15 mouse cellular contexts compared by ENCODE assay signal in genomic region chr6:114885129-114885528, GRCm38 (mm10).
A peak's percentile ranks its signal among the peaks of the same experiment; 100 is the strongest.
DNase-seq lines count a peak whose midpoint lies in the region; ATAC-seq lines count a peak whose summit lies in the region.
"Had no signal": no experiment of that assay in that cellular context is flagged by ENCODE, and none has a peak within 500 bp of the region (broad histone marks: within the 10 kb centered on the region; RNA-seq: fewer than 3 reads in every experiment).

No protein-coding gene starts in this region.

- H3K27ac ChIP-seq in forebrain, embryonic 15.5 days (replicated peaks) = 0 out of 2 replicates have a peak overlapping the region, but pooled peaks have one; percentile 97
- H3K27ac ChIP-seq in forebrain, embryonic 16.5 days (ENCODE audit: low read length) = no peak overlapping the region; the same call in 1 of the 2 replicates
- peak overlapping the region; percentile 94 for H3K27ac ChIP-seq in hindbrain, embryonic 10.5 days
- no peak overlapping the region for H3K27ac ChIP-seq in hindbrain, embryonic 14.5 days
- H3K27ac ChIP-seq in midbrain, embryonic 12.5 days (replicated peaks) = 0 out of 2 replicates have a peak overlapping the region, but pooled peaks have one; percentile 93
- no peak overlapping the region for H3K27ac ChIP-seq in midbrain, embryonic 13.5 days
- H3K27ac ChIP-seq in limb, embryonic 15.5 days = peak overlapping the region; percentile 96

- no peak for DNase-seq in hindbrain, embryonic 10.5 days (ENCODE audit: low spot score)
- DNase-seq in hindbrain, embryonic 14.5 days (ENCODE audit: low spot score) = no peak
- DNase-seq: cerebellum, adult 8-10 months; kidney, postnatal 36 days; layer of hippocampus, postnatal 36 days; lung, postnatal 10 days had no signal

- no peak overlapping the region for H3K9ac ChIP-seq in forebrain, embryonic 15.5 days (replicated peaks)
- no peak overlapping the region for H3K9ac ChIP-seq in forebrain, embryonic 16.5 days (replicated peaks; ENCODE audit: low read depth, low read length)
- H3K9ac ChIP-seq in hindbrain, embryonic 14.5 days = no peak overlapping the region
- H3K9ac ChIP-seq in midbrain, embryonic 12.5 days (replicated peaks) = no peak overlapping the region
- no peak overlapping the region for H3K9ac ChIP-seq in midbrain, embryonic 13.5 days (replicated peaks)
- no peak overlapping the region for H3K9ac ChIP-seq in limb, embryonic 15.5 days
- H3K9ac ChIP-seq: stomach, embryonic 15.5 days had no signal

- no peak overlapping the region for H3K4me3 ChIP-seq in forebrain, embryonic 15.5 days
- H3K4me3 ChIP-seq in forebrain, embryonic 16.5 days (replicated peaks; ENCODE audit: low read length) = no peak overlapping the region
- no peak overlapping the region for H3K4me3 ChIP-seq in hindbrain, embryonic 10.5 days
- H3K4me3 ChIP-seq in hindbrain, embryonic 14.5 days (replicated peaks; ENCODE audit: low read length) = no peak overlapping the region
- H3K4me3 ChIP-seq in midbrain, embryonic 12.5 days = no peak overlapping the region
- H3K4me3 ChIP-seq in midbrain, embryonic 13.5 days (replicated peaks) = no peak overlapping the region
- H3K4me3 ChIP-seq in limb, embryonic 15.5 days = no peak overlapping the region
- H3K4me3 ChIP-seq: stomach, embryonic 15.5 days had no signal

- whole genome bisulfite sequencing in forebrain, embryonic 15.5 days = 84% methylated on average over 5 of the region's 5 CpGs
- WGBS in forebrain, embryonic 16.5 days = 73% methylated on average over 5 of the region's 5 CpGs
- 70% methylated on average over 5 of the region's 5 CpGs for WGBS in hindbrain, embryonic 10.5 days
- WGBS in hindbrain, embryonic 14.5 days = 76% methylated on average over 5 of the region's 5 CpGs
- 78% methylated on average over 5 of the region's 5 CpGs for WGBS in midbrain, embryonic 12.5 days
- 76% methylated on average over 5 of the region's 5 CpGs for WGBS in midbrain, embryonic 13.5 days
- WGBS in limb, embryonic 15.5 days = 76% methylated on average over 5 of the region's 5 CpGs

- no peak for ATAC-seq in forebrain, embryonic 15.5 days (replicated peaks)
- ATAC-seq in forebrain, embryonic 16.5 days = no peak
- ATAC-seq in hindbrain, embryonic 14.5 days (ENCODE audit: low FRiP score) = no peak
- no peak for ATAC-seq in midbrain, embryonic 12.5 days (ENCODE audit: low FRiP score, low read depth)
- ATAC-seq in midbrain, embryonic 13.5 days = no peak
- no peak for ATAC-seq in limb, embryonic 15.5 days (ENCODE audit: insufficient number of reproducible peaks, low FRiP score, low TSS enrichment, low read depth)
- ATAC-seq in monocyte, adult 5-6 weeks (replicated peaks; ENCODE audit: insufficient number of reproducible peaks, low FRiP score, low TSS enrichment, poor library complexity, severe bottlenecking) = no peak
- ATAC-seq: intestine, embryonic 16.5 days had no signal

- H3K4me1 ChIP-seq in forebrain, embryonic 15.5 days = peaks cover 73% of the 10 kb centered on the region
- H3K4me1 ChIP-seq in forebrain, embryonic 16.5 days (replicated peaks; ENCODE audit: control insufficient read depth, insufficient read depth, low read length) = peaks cover 48% of the 10 kb centered on the region
- H3K4me1 ChIP-seq in hindbrain, embryonic 10.5 days (replicated peaks) = peaks cover 94% of the 10 kb centered on the region
- H3K4me1 ChIP-seq in hindbrain, embryonic 14.5 days (replicated peaks; ENCODE audit: control insufficient read depth, insufficient read depth, low read length) = peaks cover 48% of the 10 kb centered on the region
- H3K4me1 ChIP-seq in midbrain, embryonic 12.5 days = peaks cover 74% of the 10 kb centered on the region
- H3K4me1 ChIP-seq in midbrain, embryonic 13.5 days (replicated peaks) = peaks cover 84% of the 10 kb centered on the region
- H3K4me1 ChIP-seq in limb, embryonic 15.5 days = peaks cover 89% of the 10 kb centered on the region

- no peak overlapping the region for H3K4me2 ChIP-seq in forebrain, embryonic 15.5 days (replicated peaks)
- H3K4me2 ChIP-seq in forebrain, embryonic 16.5 days (ENCODE audit: low read length) = no peak overlapping the region
- H3K4me2 ChIP-seq in hindbrain, embryonic 14.5 days (replicated peaks) = no peak overlapping the region
- H3K4me2 ChIP-seq in midbrain, embryonic 12.5 days (replicated peaks) = no peak overlapping the region
- H3K4me2 ChIP-seq in midbrain, embryonic 13.5 days (replicated peaks) = no peak overlapping the region
- H3K4me2 ChIP-seq in limb, embryonic 15.5 days = no peak overlapping the region
- H3K4me2 ChIP-seq: midbrain, embryonic 11.5 days; stomach, embryonic 15.5 days had no signal

- no peaks in the 10 kb centered on the region for H3K9me3 ChIP-seq in forebrain, embryonic 15.5 days
- no peaks in the 10 kb centered on the region for H3K9me3 ChIP-seq in forebrain, embryonic 16.5 days (ENCODE audit: control insufficient read depth, low read length)
- no peaks in the 10 kb centered on the region for H3K9me3 ChIP-seq in hindbrain, embryonic 10.5 days
- H3K9me3 ChIP-seq in hindbrain, embryonic 14.5 days (ENCODE audit: control insufficient read depth, low read length) = no peaks in the 10 kb centered on the region
- no peaks in the 10 kb centered on the region for H3K9me3 ChIP-seq in midbrain, embryonic 12.5 days
- no peaks in the 10 kb centered on the region for H3K9me3 ChIP-seq in midbrain, embryonic 13.5 days
- H3K9me3 ChIP-seq in limb, embryonic 15.5 days = no peaks in the 10 kb centered on the region
- H3K9me3 ChIP-seq: stomach, embryonic 15.5 days had no signal

- H3K36me3 ChIP-seq in forebrain, embryonic 15.5 days = no peaks in the 10 kb centered on the region
- no peaks in the 10 kb centered on the region for H3K36me3 ChIP-seq in forebrain, embryonic 16.5 days (ENCODE audit: control insufficient read depth, insufficient read depth)
- H3K36me3 ChIP-seq in hindbrain, embryonic 10.5 days = peaks cover 51% of the 10 kb centered on the region
- no peaks in the 10 kb centered on the region for H3K36me3 ChIP-seq in hindbrain, embryonic 14.5 days (replicated peaks; ENCODE audit: control insufficient read depth, insufficient read depth)
- peaks cover 23% of the 10 kb centered on the region for H3K36me3 ChIP-seq in midbrain, embryonic 12.5 days
- peaks cover 9% of the 10 kb centered on the region for H3K36me3 ChIP-seq in midbrain, embryonic 13.5 days
- H3K36me3 ChIP-seq in limb, embryonic 15.5 days = peaks cover 25% of the 10 kb centered on the region

- no peaks in the 10 kb centered on the region for H3K27me3 ChIP-seq in forebrain, embryonic 15.5 days
- H3K27me3 ChIP-seq in forebrain, embryonic 16.5 days (replicated peaks; ENCODE audit: control insufficient read depth, insufficient read depth, low read length) = no peaks in the 10 kb centered on the region
- H3K27me3 ChIP-seq in hindbrain, embryonic 10.5 days (ENCODE audit: insufficient read depth, poor library complexity, severe bottlenecking) = no peaks in the 10 kb centered on the region
- no peaks in the 10 kb centered on the region for H3K27me3 ChIP-seq in hindbrain, embryonic 14.5 days (ENCODE audit: control insufficient read depth, insufficient read depth, low read length)
- H3K27me3 ChIP-seq in midbrain, embryonic 12.5 days = no peaks in the 10 kb centered on the region
- H3K27me3 ChIP-seq in midbrain, embryonic 13.5 days = no peaks in the 10 kb centered on the region
- no peaks in the 10 kb centered on the region for H3K27me3 ChIP-seq in limb, embryonic 15.5 days
- H3K27me3 ChIP-seq: stomach, embryonic 15.5 days had no signal

Comparison
In these comparisons a context has a peak if more than half of its experiments do, and no peak if none do; other contexts are left out.
1. H3K27ac ChIP-seq: peak in forebrain, embryonic 15.5 days (single experiment), hindbrain, embryonic 10.5 days (single experiment), midbrain, embryonic 12.5 days (single experiment) and limb, embryonic 15.5 days (single experiment); none in forebrain, embryonic 16.5 days (single experiment), hindbrain, embryonic 14.5 days (single experiment) and midbrain, embryonic 13.5 days (single experiment).